Mouse (Mus musculus) limb, embryonic 13.5 days (tissue): ENCODE data around the gene St3gal6. TPM values are rescaled to one million over a fixed set of nuclear protein-coding genes. Genes with fewer than 3 reads are reported as not detected.
"Not testable (repeated sequence)": the region's sequence is repeated elsewhere in the genome, so short reads cannot be mapped to it uniquely, and the experiment has no call there.

Source experiments
- ATAC-seq: fragments of 200-750 bp; cut with Nextera tagmentation; 2 replicates; pipeline ENCODE4 v1.8.0; 2017; ENCODE audit warnings: low read depth, moderate number of reproducible peaks, moderate TSS enrichment; ENCODE audit not compliant: low FRiP score
- H3K27ac ChIP-seq: fragments of 300-500 bp; sonication (generic); 2 replicates; pipeline ENCODE4 v1.5.1; 2015; ENCODE audit warnings: inconsistent platforms, mild to moderate bottlenecking, moderate library complexity
- H3K27me3 ChIP-seq: fragments of 300-500 bp; sonication (generic); 2 replicates; pipeline ENCODE4 v1.6.1; 2015; ENCODE audit warnings: mild to moderate bottlenecking, inconsistent platforms
- H3K36me3 ChIP-seq: fragments of 300-500 bp; sonication (generic); 2 replicates; pipeline ENCODE4 v1.6.1; 2015; ENCODE audit warnings: inconsistent platforms, mild to moderate bottlenecking, moderate library complexity
- H3K4me1 ChIP-seq: fragments of 300-500 bp; sonication (generic); 2 replicates; pipeline ENCODE4 v1.6.1; 2015; ENCODE audit warnings: inconsistent platforms
- H3K4me2 ChIP-seq: fragments of 300-500 bp; sonication (generic); replicated peaks from 2 replicates; pipeline ENCODE4 v1.6.1; 2015; ENCODE audit warnings: inconsistent platforms, mild to moderate bottlenecking, moderate library complexity
- H3K4me3 ChIP-seq: fragments of 300-500 bp; sonication (generic); 2 replicates; pipeline ENCODE4 v1.5.1; 2015; ENCODE audit warnings: moderate library complexity, mild to moderate bottlenecking, inconsistent platforms
- H3K9ac ChIP-seq: fragments of 300-500 bp; sonication (generic); 2 replicates; pipeline ENCODE4 v1.6.1; 2015; ENCODE audit warnings: mild to moderate bottlenecking, inconsistent platforms
- H3K9me3 ChIP-seq: fragments of 300-500 bp; sonication (generic); 2 replicates; pipeline ENCODE4 v1.6.1; 2016; ENCODE audit warnings: inconsistent platforms
- WGBS: fragments of 180-500 bp; shearing (Covaris S2); methylation state at CpG from one replicate; pipeline ENCODE4 v1.1.7; 2015; 5-methylcytosine and 5-hydroxymethylcytosine counted together
- polyA plus RNA-seq: library from polyadenylated mRNA; unstranded; fragments of >200 nt; fragmentation: Nextera tagmentation; extraction: Ambion mirVana; gene quantifications from 2 replicates; pipeline ENCODE4 v1.2.1, GENCODE M21; 2015

Gene St3gal6
- polyA plus RNA-seq, 1 experiment from 2014 or later, result 17.9 TPM

DNA sequence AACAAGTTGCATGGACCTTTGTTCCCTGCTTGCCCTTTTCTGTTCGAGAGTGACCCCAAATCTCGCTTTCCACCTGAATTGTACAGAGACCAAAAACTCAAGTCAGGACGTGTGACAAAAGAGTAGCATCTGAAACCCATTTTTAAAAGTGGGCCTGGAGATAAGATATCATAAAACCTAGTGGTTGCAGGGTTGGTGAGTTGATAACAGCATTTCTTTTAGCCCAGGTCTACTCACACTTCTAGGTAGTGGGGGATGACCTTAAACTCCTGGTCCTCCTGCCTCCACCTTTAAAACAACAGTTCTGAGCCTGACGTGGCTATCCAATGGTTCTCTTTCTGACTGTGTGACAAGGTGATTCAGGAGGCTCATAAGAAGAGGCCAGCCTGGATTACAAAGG, 53.2 kb downstream of the St3gal6 start:
- Histone ChIP-seq H3K4me1 (no peaks in the 10 kb centered on the region), H3K36me3 (peaks cover 60% of the 10 kb centered on the region), H3K9me3 (no peaks in the 10 kb centered on the region), H3K4me3 (no peak overlapping the region), H3K27ac (no peak overlapping the region), H3K27me3 (no peaks in the 10 kb centered on the region), H3K4me2 (no peak overlapping the region), H3K9ac (no peak overlapping the region)
- ATAC-seq, result no peak
- WGBS, result 85% methylated on average over 4 of the region's 4 CpGs

DNA sequence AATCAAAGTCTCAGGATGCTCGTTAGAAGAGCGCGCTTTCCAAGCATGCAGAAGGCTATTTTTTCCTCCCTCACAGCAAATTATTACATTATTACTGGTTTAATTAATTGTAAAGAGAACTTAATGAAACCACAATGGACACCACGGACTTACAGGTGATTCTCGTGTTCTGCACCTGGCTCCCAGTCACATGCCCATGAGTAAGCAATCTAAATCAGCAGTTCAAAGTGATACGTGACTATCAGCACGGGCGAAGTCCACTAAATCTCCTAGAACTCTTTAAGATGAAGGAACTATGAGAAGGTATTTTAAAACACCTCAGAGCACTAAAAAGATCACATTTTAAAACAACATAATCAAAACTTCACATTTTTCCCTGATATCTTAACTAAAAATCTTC, 54.0 kb downstream of the St3gal6 start:
- Histone ChIP-seq H3K4me1 (no peaks in the 10 kb centered on the region), H3K4me2 (no peak overlapping the region), H3K27me3 (no peaks in the 10 kb centered on the region), H3K4me3 (no peak overlapping the region), H3K27ac (no peak overlapping the region), H3K36me3 (peaks cover 67% of the 10 kb centered on the region), H3K9ac (no peak overlapping the region), H3K9me3 (no peaks in the 10 kb centered on the region)
- 82% methylated on average over 8 of the region's 8 CpGs for WGBS
- ATAC-seq, result no peak

DNA sequence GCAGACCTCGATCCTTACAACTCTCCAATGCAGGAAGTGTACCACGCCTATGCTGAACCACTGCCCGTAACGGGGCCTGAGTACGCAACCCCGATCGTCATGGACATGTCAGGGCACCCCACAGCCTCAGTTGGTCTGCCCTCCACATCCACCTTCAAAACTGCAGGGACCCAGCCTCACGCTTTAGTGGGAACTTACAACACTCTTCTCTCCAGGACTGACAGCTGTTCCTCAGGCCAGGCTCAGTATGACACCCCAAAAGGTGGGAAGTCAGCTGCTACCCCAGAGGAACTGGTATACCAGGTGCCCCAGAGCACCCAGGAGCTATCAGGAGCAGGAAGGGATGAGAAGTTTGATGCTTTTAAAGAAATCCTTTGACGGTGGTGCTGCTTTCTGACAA, 58.6 kb downstream of the St3gal6 start:
- H3K4me3 ChIP-seq, result no peak overlapping the region
- no peaks in the 10 kb centered on the region for H3K9me3 ChIP-seq
- WGBS, result 89% methylated on average over 9 of the region's 9 CpGs
- no peaks in the 10 kb centered on the region for H3K27me3 ChIP-seq
- H3K4me1 ChIP-seq, result no peaks in the 10 kb centered on the region
- H3K9ac ChIP-seq, result no peak overlapping the region
- no peak overlapping the region for H3K27ac ChIP-seq
- H3K4me2 ChIP-seq, result no peak overlapping the region
- peaks cover 68% of the 10 kb centered on the region for H3K36me3 ChIP-seq
- ATAC-seq, result no peak

DNA sequence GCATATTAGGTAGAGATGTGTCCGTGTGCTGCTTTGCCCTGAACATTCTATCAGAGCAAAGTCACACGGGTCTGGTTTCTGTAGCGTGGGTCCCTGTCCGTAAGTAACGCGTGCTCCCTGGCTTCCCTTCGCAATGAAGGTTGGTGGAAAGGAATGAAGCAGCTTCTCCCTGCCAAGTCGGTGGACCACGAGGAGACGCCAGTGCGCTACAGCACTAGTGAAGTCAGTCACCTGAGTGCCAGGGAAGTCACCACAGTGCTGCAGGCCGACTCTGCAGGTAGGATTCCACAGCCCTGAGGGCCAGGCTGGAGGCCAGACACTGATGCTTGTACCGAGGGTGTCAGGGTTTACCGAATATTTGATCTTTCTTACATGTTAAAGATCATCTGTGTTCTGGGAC, 60.0 kb downstream of the St3gal6 start:
- Histone ChIP-seq H3K9ac (no peak overlapping the region), H3K27ac (no peak overlapping the region), H3K9me3 (no peaks in the 10 kb centered on the region), H3K36me3 (peaks cover 69% of the 10 kb centered on the region), H3K4me3 (no peak overlapping the region), H3K27me3 (no peaks in the 10 kb centered on the region), H3K4me1 (no peaks in the 10 kb centered on the region), H3K4me2 (no peak overlapping the region)
- no peak for ATAC-seq
- WGBS, result 93% methylated on average over 14 of the region's 14 CpGs

DNA sequence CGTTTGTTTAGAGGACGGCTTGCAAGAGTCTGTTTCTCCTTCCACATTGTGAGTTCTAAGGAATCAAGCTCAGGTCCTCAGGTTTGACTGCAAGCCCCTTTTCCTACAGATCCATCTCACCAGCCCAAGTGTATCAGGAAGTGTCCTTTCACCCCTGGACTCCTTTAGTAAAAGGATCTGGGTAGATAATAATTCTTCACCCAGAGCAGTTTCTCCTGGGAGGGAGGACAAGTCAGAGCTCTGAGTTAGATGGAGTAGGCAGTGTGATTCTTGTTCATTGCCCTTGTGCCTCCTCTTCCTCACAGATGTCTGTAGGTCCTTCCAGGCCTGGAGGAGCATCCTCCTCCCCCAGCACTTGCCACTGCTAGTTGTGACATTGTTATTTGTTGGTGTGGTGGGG, 61.5 kb downstream of the St3gal6 start:
- H3K27ac ChIP-seq, result no peak overlapping the region
- H3K4me2 ChIP-seq, result no peak overlapping the region
- no peak for ATAC-seq
- H3K9me3 ChIP-seq, result no peaks in the 10 kb centered on the region
- 92% methylated on average over 2 of the region's 2 CpGs for WGBS
- no peaks in the 10 kb centered on the region for H3K4me1 ChIP-seq
- H3K4me3 ChIP-seq, result no peak overlapping the region
- no peaks in the 10 kb centered on the region for H3K27me3 ChIP-seq
- no peak overlapping the region for H3K9ac ChIP-seq
- H3K36me3 ChIP-seq, result peaks cover 74% of the 10 kb centered on the region

DNA sequence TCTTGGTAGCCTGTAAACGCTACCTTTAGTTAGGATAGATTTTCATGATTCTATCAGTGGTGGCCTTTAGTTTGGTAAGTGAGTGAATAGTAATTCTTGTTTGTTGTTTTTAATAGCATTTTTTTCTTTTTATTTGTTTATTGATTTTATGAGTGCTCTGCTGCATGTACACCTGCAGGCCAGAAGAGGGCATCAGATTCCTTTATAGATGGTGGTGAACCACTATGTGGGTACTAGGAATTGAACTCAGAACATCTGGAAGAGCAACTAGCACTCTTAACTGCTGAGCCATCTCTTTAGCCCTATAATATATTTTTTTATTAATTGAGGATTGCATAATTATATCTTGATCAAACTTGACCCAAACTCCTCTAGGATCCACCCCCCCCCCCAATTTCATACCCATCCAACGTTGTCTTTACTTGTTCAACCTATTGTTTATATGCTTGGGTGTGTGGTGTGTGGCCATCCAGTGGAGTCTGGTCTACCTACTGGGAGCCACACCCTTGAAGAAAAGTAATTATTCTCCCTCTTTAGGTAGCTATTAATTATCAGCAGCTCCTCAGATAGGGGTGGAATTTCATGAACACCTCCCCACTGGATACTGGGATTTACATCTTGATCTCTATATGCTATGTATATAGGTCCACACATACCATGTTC, 62.1 kb downstream of the St3gal6 start:
- no peak overlapping the region for H3K9ac ChIP-seq
- H3K4me1 ChIP-seq, result no peaks in the 10 kb centered on the region; the same call in 1 of the 2 replicates
- H3K27ac ChIP-seq, result no peak overlapping the region
- no peaks in the 10 kb centered on the region for H3K27me3 ChIP-seq
- peaks cover 76% of the 10 kb centered on the region for H3K36me3 ChIP-seq
- ATAC-seq, result no peak
- H3K4me2 ChIP-seq, result no peak overlapping the region
- 91% methylated on average over 2 of the region's 2 CpGs for WGBS
- H3K4me3 ChIP-seq, result no peak overlapping the region
- H3K9me3 ChIP-seq, result no peaks in the 10 kb centered on the region

DNA sequence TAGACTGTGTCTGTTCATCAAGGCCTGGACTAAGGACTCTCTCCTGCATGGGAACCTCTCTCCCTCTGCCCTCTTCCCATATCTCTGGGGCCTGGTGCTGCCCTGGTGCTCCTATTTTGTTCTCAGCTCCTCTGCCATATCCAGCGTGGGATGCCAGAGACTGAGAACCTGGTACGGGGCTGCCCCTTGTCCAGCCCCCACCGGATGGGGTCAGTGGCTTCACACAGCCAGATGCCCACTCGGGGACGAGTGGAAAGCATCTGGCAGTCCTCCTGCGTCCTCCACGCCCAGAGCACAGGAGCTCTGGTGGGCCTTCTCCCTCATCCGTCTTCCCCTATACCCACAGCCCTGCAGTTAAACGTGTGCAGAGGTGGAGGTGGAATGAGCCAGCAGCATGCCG, 63.7 kb downstream of the St3gal6 start:
- Histone ChIP-seq H3K27me3 (no peaks in the 10 kb centered on the region), H3K4me2 (no peak overlapping the region), H3K9ac (no peak overlapping the region), H3K27ac (no peak overlapping the region), H3K4me3 (no peak overlapping the region), H3K9me3 (no peaks in the 10 kb centered on the region), H3K4me1 (no peaks in the 10 kb centered on the region; the same call in 1 of the 2 replicates), H3K36me3 (peaks cover 69% of the 10 kb centered on the region)
- 90% methylated on average over 10 of the region's 10 CpGs for WGBS
- ATAC-seq, result no peak

DNA sequence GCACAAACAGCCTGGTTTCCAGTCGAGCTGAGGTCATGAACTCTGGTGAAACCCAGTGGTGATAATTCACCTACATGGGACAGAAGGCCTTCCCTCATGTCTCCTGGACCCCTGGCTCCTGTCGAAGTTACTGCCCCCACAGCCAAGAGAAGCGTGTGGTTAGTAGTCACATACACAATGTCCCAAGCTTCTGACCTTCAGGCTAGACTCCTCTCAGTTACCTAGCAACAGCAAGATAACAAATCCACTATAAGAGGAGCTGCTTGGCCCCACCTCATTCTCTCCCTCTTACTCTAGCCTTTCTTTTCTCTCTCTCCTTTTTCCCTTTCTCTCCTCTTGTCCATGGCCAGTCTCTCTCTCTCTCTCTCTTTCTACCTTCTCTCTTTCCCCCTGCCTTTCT, 64.1 kb downstream of the St3gal6 start:
- peaks cover 65% of the 10 kb centered on the region for H3K36me3 ChIP-seq
- H3K4me3 ChIP-seq, H3K9me3 ChIP-seq, H3K4me2 ChIP-seq, H3K9ac ChIP-seq, H3K4me1 ChIP-seq, H3K27me3 ChIP-seq, H3K27ac ChIP-seq, ATAC-seq: not testable (repeated sequence)
- WGBS, result 36% methylated on average over 3 of the region's 3 CpGs

DNA sequence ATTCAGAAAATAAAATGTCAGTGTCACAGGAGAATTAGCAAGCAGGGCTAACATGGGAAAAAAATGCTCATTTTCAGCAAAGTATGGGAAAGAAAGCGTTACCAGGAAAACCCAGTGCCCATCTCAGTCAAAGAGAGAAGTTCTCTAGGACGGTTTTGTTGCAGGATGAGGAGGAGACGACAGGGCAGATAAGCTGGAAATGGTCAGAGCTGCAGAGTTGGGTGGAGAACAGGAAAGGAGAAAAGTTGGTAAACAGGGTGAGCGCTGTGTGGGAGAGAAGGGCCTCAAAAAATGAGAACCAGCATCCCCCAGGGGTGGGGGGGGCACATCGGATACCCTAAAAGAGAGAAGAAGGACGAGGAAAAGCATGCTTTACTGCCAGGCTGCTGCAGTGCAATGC, 67.1 kb downstream of the St3gal6 start:
- no peak for ATAC-seq
- Histone ChIP-seq H3K27me3 (no peaks in the 10 kb centered on the region), H3K9ac (no peak overlapping the region), H3K36me3 (peaks cover 48% of the 10 kb centered on the region), H3K4me2 (no peak overlapping the region), H3K4me3 (no peak overlapping the region), H3K4me1 (no peaks in the 10 kb centered on the region; the same call in 1 of the 2 replicates), H3K27ac (no peak overlapping the region), H3K9me3 (no peaks in the 10 kb centered on the region)
- WGBS, result 82% methylated on average over 6 of the region's 6 CpGs

DNA sequence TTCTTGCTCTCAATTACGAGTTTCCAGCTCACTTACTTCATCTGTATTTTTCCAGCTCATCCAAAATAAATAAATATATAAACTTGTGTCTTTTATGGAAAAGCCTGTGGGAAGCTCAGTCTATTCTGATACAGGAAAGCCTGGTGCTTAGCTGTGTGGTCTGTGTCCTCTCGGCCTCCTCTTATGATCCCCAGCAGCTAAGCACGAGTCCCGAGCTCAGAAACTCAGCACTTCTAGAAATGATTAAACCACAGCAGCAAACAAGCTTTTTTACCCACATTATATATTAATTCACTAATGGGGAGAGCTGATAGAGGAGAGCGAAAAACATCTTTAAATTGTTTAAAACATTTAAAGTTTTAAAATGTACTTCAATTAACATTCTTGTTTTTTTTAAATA, 67.6 kb downstream of the St3gal6 start:
- WGBS, result 88% methylated on average over 5 of the region's 5 CpGs
- Histone ChIP-seq H3K9me3 (no peaks in the 10 kb centered on the region), H3K4me2 (no peak overlapping the region), H3K9ac (no peak overlapping the region), H3K36me3 (peaks cover 50% of the 10 kb centered on the region), H3K27me3 (no peaks in the 10 kb centered on the region), H3K4me3 (no peak overlapping the region), H3K27ac (no peak overlapping the region), H3K4me1 (no peaks in the 10 kb centered on the region; the same call in 1 of the 2 replicates)
- no peak for ATAC-seq

DNA sequence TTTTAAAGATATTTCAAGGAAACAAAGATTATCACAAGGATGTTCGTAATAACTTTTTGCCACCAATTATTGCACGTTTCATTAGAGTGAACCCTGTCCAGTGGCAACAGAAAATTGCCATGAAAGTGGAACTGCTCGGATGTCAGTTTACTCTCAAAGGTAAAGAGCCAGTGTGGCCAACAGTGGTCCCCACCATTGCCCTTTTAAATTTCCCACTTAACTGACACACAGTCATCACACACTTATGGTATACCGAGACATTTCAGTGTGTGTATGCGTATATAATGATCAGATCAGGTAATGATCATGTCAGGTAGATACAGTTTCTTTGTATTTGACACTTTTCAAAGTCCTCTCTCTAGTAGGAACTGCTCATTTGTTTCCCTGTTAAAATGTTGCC, 68.9 kb downstream of the St3gal6 start:
- no peaks in the 10 kb centered on the region for H3K9me3 ChIP-seq
- H3K36me3 ChIP-seq, result peaks cover 47% of the 10 kb centered on the region
- 84% methylated on average over 5 of the region's 5 CpGs for WGBS
- H3K9ac ChIP-seq, result no peak overlapping the region
- H3K4me3 ChIP-seq, result no peak overlapping the region
- no peaks in the 10 kb centered on the region; the same call in 1 of the 2 replicates for H3K4me1 ChIP-seq
- no peaks in the 10 kb centered on the region for H3K27me3 ChIP-seq
- no peak overlapping the region for H3K4me2 ChIP-seq
- ATAC-seq, result no peak
- no peak overlapping the region for H3K27ac ChIP-seq

DNA sequence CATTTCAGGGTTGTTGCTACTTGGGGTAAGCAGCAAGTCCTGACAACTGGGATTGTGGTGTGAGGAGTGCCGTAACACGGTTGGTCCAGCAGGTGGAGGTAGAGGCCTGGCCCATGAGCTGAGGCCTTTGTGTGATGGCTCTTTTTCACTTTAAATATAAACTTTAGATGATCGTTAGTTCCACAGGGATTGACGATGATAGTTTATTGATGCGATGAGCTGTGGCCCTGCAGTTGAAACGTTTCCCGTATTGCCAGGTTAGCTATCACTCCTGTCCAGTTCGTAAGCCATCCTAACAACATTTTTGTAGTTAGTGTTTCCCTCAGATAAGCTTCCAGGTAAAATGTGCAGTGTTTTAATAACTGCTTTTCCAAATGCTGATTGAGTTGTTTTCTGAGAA, 69.4 kb downstream of the St3gal6 start:
- Histone ChIP-seq H3K4me2 (no peak overlapping the region), H3K9ac (no peak overlapping the region), H3K4me1 (no peaks in the 10 kb centered on the region; the same call in 1 of the 2 replicates), H3K27ac (no peak overlapping the region), H3K4me3 (no peak overlapping the region), H3K36me3 (peaks cover 44% of the 10 kb centered on the region), H3K9me3 (no peaks in the 10 kb centered on the region), H3K27me3 (no peaks in the 10 kb centered on the region)
- ATAC-seq, result no peak
- WGBS, result 66% methylated on average over 8 of the region's 8 CpGs

DNA sequence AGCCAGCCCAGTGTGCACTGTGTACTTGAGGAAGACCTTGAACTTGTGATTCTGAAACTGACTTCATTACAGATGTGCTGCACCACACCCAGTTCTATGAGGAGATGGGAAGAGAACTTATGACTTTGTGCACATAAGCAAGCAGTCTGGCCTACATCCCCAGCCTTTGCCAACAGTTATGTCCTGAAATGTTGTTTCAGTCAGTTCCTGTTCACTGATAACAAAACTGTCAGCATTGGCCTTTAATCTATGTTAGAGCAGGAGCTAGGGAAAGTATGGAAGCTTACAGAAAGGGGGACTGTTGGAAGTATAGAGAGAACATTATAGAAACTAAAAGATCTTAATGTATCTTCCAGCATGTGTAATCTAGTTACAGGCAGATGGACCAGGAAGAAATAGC, 70.2 kb downstream of the St3gal6 start:
- no peaks in the 10 kb centered on the region; the same call in 1 of the 2 replicates for H3K4me1 ChIP-seq
- H3K9me3 ChIP-seq, result no peaks in the 10 kb centered on the region
- H3K4me3 ChIP-seq, result no peak overlapping the region
- H3K4me2 ChIP-seq, result no peak overlapping the region
- H3K27me3 ChIP-seq, result no peaks in the 10 kb centered on the region
- H3K9ac ChIP-seq, result no peak overlapping the region
- ATAC-seq, result no peak
- H3K27ac ChIP-seq, result no peak overlapping the region
- H3K36me3 ChIP-seq, result peaks cover 42% of the 10 kb centered on the region
